Mouse (Mus musculus) T-helper 1 cell (primary cell): Measurements from ENCODE around the gene Ntm.

Experiments
- in situ Hi-C: fragments of 300-600 bp; cut with MboI, MseI; formaldehyde crosslinking; loops from one replicate; pipeline ENCODE4 v1.15.1; 2025; ENCODE audit warnings: high pct_unique_total_duplicates

Gene Ntm

DNA sequence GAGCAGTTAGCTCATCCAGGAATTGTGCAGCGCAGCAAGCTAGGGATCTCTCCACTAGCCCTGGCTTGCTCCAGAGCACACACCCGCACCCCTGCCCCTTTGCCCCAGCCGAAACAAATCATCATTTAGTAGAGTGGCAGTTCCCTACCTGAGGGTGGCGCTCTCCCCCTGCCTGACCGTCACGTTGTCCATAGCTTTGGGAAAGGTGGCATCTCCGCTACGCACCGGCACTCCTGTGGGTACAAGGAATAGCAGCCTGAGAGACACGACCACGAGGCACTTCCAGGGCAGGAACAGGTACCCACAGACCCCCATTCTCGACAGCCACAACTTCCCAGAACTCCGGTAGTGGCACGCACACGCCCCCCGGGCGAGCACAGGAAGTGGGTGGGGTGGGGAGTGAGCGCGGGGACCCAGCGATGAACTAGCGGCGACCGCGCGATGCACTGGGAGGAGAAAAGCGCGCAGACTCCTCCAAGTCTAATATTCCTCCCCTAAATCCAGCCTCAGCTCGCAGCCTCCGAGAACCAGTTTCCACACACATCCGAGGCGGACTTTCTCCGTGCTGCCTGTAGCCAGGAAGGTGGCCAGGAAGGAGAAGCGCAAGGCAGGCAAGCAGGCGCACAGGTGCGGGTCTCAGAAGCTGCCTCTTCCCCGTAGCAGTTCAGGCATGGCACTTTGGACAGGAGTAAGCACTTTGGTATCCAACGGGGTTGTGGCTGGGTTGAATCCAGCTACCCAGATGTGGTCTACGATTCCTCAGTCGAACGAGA lies 551.3 kb downstream of the Ntm start:
- in situ Hi-C loops: no loop called here

GRCm38 (mm10) chr9:29410728-29411407 lies 552.1 kb downstream of the Ntm start:
- in situ Hi-C loops: no loop called here

DNA sequence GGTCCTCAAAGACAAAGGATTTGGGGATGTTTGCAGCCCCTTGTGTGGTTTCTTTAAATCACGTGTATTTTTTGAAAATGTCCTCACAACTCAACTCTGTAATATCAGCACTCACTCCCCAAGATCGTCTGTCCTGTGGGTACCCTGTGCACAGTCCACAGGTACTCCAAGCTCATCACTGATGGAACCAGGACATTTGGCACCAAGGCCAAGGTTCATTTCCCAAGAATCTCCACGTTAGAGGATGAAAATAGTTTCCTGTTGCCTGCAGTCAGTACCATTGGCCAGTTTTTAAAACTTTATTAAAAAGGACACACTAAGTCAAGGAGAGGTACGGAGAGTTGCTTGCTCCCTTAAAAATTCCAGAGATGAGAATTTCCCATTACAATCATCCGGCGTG lies 552.7 kb downstream of the Ntm start:
- in situ Hi-C loops: no loop called here

GRCm38 (mm10) chr9:29409216-29409907 lies 553.6 kb downstream of the Ntm start:
- in situ Hi-C loops: no loop called here

GRCm38 (mm10) chr9:29407954-29408353 lies 555.0 kb downstream of the Ntm start:
- in situ Hi-C loops: no loop called here

DNA sequence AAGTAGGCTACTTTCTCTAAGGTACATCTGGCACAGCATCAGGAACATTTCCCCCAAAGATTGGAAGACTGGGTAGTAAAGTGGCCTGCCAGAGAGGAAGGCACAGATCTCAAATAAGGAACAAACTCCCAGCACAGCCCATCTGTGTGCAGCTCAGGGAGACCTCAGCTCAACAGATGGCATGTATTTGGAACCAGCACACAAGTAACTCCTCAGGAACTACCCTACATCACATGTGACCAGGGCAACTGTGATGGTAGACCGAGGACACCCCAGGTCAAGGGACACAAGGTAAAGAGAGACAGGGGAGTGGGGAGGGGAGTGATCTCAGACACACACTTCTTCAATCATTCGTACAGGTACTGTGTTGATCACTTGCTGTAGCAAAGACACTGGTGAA lies 556.0 kb downstream of the Ntm start:
- in situ Hi-C loops: no loop called here

DNA sequence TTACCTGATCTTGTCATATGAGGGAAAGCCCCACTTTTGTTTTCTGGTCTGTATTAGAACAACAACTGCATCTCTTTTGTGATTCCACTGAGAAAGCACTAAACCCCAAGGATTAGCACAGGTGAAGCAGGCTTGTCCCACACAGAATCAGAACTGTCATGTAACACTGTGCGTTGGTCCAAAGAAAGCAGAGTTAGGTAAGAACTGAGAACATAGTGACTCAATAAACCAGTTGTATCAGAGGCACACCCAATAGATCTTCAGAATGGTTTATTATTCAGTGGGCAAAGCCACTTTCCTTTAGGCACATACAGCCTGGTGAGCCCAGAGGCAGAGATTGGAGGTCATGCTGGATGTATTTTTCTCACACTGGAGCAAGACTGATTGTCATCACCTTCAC lies 556.9 kb downstream of the Ntm start:
- in situ Hi-C loops: no loop called here

- in situ Hi-C loops: no loop called here
These were observed 562.8 kb downstream of the Ntm start for GRCm38 (mm10) chr9:29400151-29400550.

- in situ Hi-C loops: no loop called here
These were observed 566.8 kb downstream of the Ntm start for GRCm38 (mm10) chr9:29396101-29396500.

GRCm38 (mm10) chr9:29393136-29393535 lies 569.8 kb downstream of the Ntm start:
- in situ Hi-C loops: no loop called here

DNA sequence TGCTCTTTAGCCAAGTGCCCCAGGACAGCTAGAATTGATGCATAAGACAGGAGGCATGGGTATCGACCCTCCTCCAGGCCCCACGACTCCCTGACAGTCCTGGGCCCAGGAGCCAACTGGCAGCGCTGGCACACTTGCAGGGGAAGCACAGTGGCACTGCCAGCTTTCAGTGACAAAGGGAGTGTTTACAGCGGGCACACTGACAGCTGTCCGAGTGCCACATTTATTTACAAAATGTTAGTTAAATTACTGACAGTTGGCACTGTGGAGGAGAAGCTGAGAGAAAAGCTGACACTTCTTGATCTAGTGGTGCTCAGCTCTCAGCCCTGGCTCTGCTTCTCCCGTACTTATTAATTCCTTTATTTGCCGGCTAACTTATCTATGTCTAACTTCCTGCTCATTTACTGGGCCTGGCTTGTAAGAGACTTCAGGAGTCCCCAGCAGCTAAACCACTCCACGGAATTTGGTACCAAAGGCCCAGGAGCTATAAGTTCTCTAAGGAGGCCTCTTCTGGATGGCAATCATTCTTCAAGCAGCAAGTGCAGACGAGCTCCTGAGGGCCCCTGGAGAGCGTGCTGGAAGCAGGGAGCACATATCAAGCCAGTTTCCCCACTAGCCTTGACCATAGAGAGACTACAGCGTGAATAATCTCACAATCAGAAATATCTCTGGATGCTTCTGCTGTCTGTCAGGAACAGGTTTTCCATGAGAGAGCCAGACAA lies 572.0 kb downstream of the Ntm start:
- in situ Hi-C loops: no loop called here

DNA sequence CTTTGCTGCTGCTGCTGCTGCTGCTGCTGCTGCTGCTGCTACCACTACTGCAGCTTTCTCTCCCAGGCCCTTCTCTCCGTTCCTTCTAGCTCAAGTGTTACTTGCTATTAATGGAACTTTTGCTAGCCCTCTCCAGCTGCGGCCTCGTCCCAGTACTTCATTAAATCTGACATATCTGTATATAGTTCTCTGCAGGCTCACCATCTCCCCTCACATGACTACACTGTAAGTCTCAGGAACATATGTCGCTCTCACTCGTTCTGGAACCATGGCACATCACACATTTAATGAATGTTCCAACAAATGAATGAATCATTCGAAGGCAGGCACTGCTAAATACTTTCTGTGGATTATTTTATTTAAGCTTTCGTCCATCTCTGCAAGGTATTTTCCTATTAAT lies 573.7 kb downstream of the Ntm start:
- in situ Hi-C loops: no loop called here

- in situ Hi-C loops: no loop called here
These were observed 575.8 kb downstream of the Ntm start for GRCm38 (mm10) chr9:29387136-29387535.

- in situ Hi-C loops: no loop called here
These were observed 585.6 kb downstream of the Ntm start for GRCm38 (mm10) chr9:29377172-29378002.

DNA sequence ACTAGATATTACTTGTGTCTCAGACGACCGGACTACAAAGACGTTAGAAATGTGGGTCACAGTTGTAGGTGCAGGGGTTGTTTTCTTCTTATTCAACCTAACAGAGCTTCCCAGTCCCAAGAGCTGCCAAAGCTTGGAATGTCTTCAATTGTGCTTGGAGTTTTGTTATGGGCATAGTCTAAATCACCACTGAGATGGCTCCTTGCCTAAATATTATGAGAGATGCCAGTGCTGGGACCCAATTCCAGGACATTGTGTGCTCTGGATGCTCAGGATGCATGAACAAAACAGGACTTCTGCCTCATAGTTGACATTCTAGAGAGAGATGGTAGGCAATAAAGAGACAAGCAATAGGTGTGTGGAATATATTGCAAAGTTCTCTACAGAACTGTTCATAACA lies 591.6 kb downstream of the Ntm start:
- in situ Hi-C loops: no loop called here

- in situ Hi-C loops: no loop called here
These were observed 593.3 kb downstream of the Ntm start for GRCm38 (mm10) chr9:29369621-29370020.

- in situ Hi-C loops: no loop called here
These were observed 594.6 kb downstream of the Ntm start for GRCm38 (mm10) chr9:29368291-29368690.

DNA sequence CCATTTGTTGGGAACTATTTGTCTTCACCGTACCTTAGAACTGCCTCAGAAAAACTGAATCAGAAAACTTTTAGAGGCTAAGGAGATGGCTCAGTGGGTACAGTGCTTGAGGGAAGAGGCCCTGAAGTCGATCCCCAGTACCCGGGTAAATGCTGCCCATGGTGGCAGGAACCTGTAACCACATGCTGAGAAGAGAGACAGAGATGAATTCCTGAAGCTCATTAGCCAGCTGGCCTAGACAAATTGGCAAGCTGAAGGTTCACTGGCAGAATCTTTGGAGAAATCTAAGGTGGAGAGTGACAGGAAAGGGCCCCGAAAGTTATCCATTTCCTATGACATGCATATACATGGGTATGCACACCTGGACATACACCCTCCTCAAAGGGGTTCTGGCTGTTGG lies 605.1 kb downstream of the Ntm start:
- in situ Hi-C loops: no loop called here

DNA sequence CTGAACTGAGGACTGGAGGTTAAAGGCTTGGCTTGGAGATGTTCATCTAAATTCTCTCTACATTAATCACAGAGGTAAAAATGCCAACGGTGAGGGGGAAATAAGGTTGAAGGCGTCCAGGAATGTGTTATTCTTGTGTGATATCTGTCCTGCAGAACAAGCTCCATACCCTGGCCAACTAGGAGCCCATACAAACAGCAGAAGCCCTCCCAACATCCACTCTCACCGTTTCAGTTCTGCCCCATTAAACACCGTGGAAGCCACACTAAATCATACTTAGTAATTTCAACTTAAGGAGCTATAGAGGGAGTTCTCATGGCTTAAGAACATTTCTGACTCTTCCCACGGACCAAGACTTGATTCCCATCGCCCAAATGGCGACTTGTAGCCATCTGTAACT lies 620.6 kb downstream of the Ntm start:
- in situ Hi-C loops: no loop called here

GRCm38 (mm10) chr9:29341292-29341691 lies 621.6 kb downstream of the Ntm start:
- in situ Hi-C loops: no loop called here

DNA sequence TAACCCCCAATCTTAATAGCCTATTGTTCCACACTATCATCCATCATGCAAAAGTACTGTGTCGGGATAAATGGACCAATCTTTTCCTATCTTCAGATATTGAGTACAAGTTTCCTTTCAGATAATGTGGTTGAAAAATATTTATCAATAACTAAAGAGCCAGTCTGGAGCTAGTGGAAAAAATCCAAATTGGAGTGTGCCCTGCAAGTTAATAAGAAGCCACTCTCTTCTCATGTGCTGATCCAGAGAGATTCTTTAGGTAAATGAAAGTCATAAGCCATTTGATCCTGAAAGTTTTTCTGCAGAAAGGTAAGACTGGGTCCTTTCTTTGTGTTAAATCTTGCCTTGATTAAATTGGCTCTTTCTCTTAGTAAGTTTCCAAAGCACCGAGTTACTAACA lies 627.3 kb downstream of the Ntm start:
- in situ Hi-C loops: no loop called here
